In genomic region chr2:71389864-71390263, GRCm38 (mm10) we compare ENCODE assay signal across 8 mouse cellular contexts. TPM values are rescaled to one million over a fixed set of nuclear protein-coding genes. Genes with fewer than 3 reads are reported as not detected.
DNase-seq lines count a peak whose midpoint lies in the region; ATAC-seq lines count a peak whose summit lies in the region.

No protein-coding gene starts in this region.

- H3K27me3 ChIP-seq in neural tube, embryonic 11.5 days (ENCODE audit: control insufficient read depth, insufficient read depth, low read length), result no peaks in the 10 kb centered on the region
- H3K27me3 ChIP-seq in forebrain, embryonic 10.5 days (ENCODE audit: poor library complexity, severe bottlenecking), result no peaks in the 10 kb centered on the region
- H3K27me3 ChIP-seq in liver, embryonic 13.5 days, result no peaks in the 10 kb centered on the region
- no peaks in the 10 kb centered on the region for H3K27me3 ChIP-seq in stomach, embryonic 16.5 days (ENCODE audit: control insufficient read depth, insufficient read depth, low read length)

- DNase-seq in neural tube, embryonic 11.5 days (ENCODE audit: low spot score), result no peak
- DNase-seq in neural tube, embryonic 10.5 days (ENCODE audit: extremely low spot score, low spot score), result no peak
- DNase-seq in forebrain, embryonic 10.5 days (ENCODE audit: extremely low spot score, low spot score), result no peak
- DNase-seq in liver, embryonic 13.5 days, result no peak
- no peak for DNase-seq in gastrocnemius, adult 18-20 months (ENCODE audit: low spot score)
- DNase-seq in testis, postnatal 10 days (ENCODE audit: low spot score), result no peak
- DNase-seq in lung, postnatal 36 days, result no peak

- 0 out of 2 replicates have a peak, but pooled peaks cover 3% of the 10 kb centered on the region for H3K36me3 ChIP-seq in neural tube, embryonic 11.5 days (ENCODE audit: control insufficient read depth, insufficient read depth, low read length)
- peaks cover 48% of the 10 kb centered on the region for H3K36me3 ChIP-seq in forebrain, embryonic 10.5 days (replicated peaks)
- peaks cover 36% of the 10 kb centered on the region for H3K36me3 ChIP-seq in liver, embryonic 13.5 days
- H3K36me3 ChIP-seq in stomach, embryonic 16.5 days (ENCODE audit: control insufficient read depth, insufficient read depth, low read length), result peaks cover 5% of the 10 kb centered on the region; the same call in 1 of the 2 replicates

- no peak overlapping the region for H3K27ac ChIP-seq in neural tube, embryonic 11.5 days (ENCODE audit: low read depth, low read length)
- peak overlapping the region; percentile 94 for H3K27ac ChIP-seq in forebrain, embryonic 10.5 days
- H3K27ac ChIP-seq in liver, embryonic 13.5 days, result peak overlapping the region; percentile 76
- no peak overlapping the region; the same call in 1 of the 2 replicates for H3K27ac ChIP-seq in stomach, embryonic 16.5 days (ENCODE audit: low read length)

- peak overlapping the region; percentile 81 for H3K9ac ChIP-seq in neural tube, embryonic 11.5 days (ENCODE audit: low read length)
- H3K9ac ChIP-seq in liver, embryonic 13.5 days, result peak overlapping the region; percentile 84
- peak overlapping the region; percentile 88 for H3K9ac ChIP-seq in stomach, embryonic 16.5 days (ENCODE audit: low read length)

- ATAC-seq in neural tube, embryonic 11.5 days (ENCODE audit: insufficient read depth, low FRiP score, low TSS enrichment), result no peak
- no peak for ATAC-seq in liver, embryonic 13.5 days (ENCODE audit: low read depth)
- no peak for ATAC-seq in stomach, embryonic 16.5 days (ENCODE audit: insufficient read depth, low FRiP score)

- H3K9me3 ChIP-seq in neural tube, embryonic 11.5 days (ENCODE audit: control insufficient read depth, low read length), result no peaks in the 10 kb centered on the region
- H3K9me3 ChIP-seq in forebrain, embryonic 10.5 days, result no peaks in the 10 kb centered on the region; the same call in 1 of the 2 replicates
- H3K9me3 ChIP-seq in liver, embryonic 13.5 days (replicated peaks), result no peaks in the 10 kb centered on the region
- no peaks in the 10 kb centered on the region for H3K9me3 ChIP-seq in stomach, embryonic 16.5 days (replicated peaks; ENCODE audit: control insufficient read depth, low read length)

- peak overlapping the region; percentile 74 for H3K4me3 ChIP-seq in neural tube, embryonic 11.5 days (ENCODE audit: low read depth, low read length)
- peak overlapping the region; percentile 93 for H3K4me3 ChIP-seq in forebrain, embryonic 10.5 days
- H3K4me3 ChIP-seq in liver, embryonic 13.5 days (replicated peaks), result peak overlapping the region; percentile 83
- H3K4me3 ChIP-seq in stomach, embryonic 16.5 days (replicated peaks; ENCODE audit: low read length), result peak overlapping the region; percentile 94

- H3K4me1 ChIP-seq in neural tube, embryonic 11.5 days (ENCODE audit: control insufficient read depth, insufficient read depth, low read length), result peaks cover 3% of the 10 kb centered on the region; the same call in 1 of the 2 replicates
- H3K4me1 ChIP-seq in forebrain, embryonic 10.5 days, result peaks cover 15% of the 10 kb centered on the region
- peaks cover 18% of the 10 kb centered on the region for H3K4me1 ChIP-seq in liver, embryonic 13.5 days (replicated peaks)
- peaks cover 4% of the 10 kb centered on the region; the same call in 1 of the 2 replicates for H3K4me1 ChIP-seq in stomach, embryonic 16.5 days (ENCODE audit: control insufficient read depth, insufficient read depth, low read length)

- 70% methylated on average over 9 of the region's 9 CpGs for WGBS in neural tube, embryonic 11.5 days
- 71% methylated on average over 9 of the region's 9 CpGs for WGBS in forebrain, embryonic 10.5 days
- 13% methylated on average over 9 of the region's 9 CpGs for WGBS in liver, embryonic 13.5 days (ENCODE audit: insufficient replicate concordance)
- WGBS in stomach, embryonic 16.5 days, result 54% methylated on average over 9 of the region's 9 CpGs

- H3K4me2 ChIP-seq in neural tube, embryonic 11.5 days (ENCODE audit: low read depth), result peak overlapping the region; percentile 76
- peak overlapping the region; percentile 72 for H3K4me2 ChIP-seq in liver, embryonic 13.5 days
- H3K4me2 ChIP-seq in stomach, embryonic 16.5 days (ENCODE audit: low read depth, low read length), result peak overlapping the region; percentile 82

RNA-seq across cellular contexts. Expression of gene Hat1, which starts 1.1 kb away (rescaled TPM):
- polyA plus RNA-seq in neural tube, embryonic 11.5 days (2014; fragmentation: Nextera tagmentation; extraction: Ambion mirVana), result 135 and 138 TPM in 2 replicates
- 256 and 260 TPM in 2 replicates for polyA plus RNA-seq in forebrain, embryonic 10.5 days (2016; fragmentation: Nextera tagmentation; extraction: Ambion mirVana)
- polyA plus RNA-seq in liver, embryonic 13.5 days (2015; fragmentation: Nextera tagmentation; extraction: Ambion mirVana), result 164 and 193 TPM in 2 replicates
- 98.1 and 108 TPM in 2 replicates for polyA plus RNA-seq in stomach, embryonic 16.5 days (2015; fragmentation: Nextera tagmentation; extraction: Ambion mirVana)
- 10 to 100 TPM; 16.7 to 18.4 TPM for total RNA-seq in gastrocnemius, adult 18-20 months (2021)

RNA-seq across cellular contexts. Expression of gene Slc25a12, which starts 22.3 kb away (rescaled TPM):
- polyA plus RNA-seq in neural tube, embryonic 11.5 days (2014; fragmentation: Nextera tagmentation; extraction: Ambion mirVana), result 34.9 and 40.4 TPM in 2 replicates
- polyA plus RNA-seq in forebrain, embryonic 10.5 days (2016; fragmentation: Nextera tagmentation; extraction: Ambion mirVana), result 36.0 TPM in 2 replicates
- 27.7 and 31.6 TPM in 2 replicates for polyA plus RNA-seq in liver, embryonic 13.5 days (2015; fragmentation: Nextera tagmentation; extraction: Ambion mirVana)
- 43.6 TPM in 2 replicates for polyA plus RNA-seq in stomach, embryonic 16.5 days (2015; fragmentation: Nextera tagmentation; extraction: Ambion mirVana)
- 100 to 1,000 TPM; 379 to 427 TPM for total RNA-seq in gastrocnemius, adult 18-20 months (2021)

Comparison
In these comparisons a context has a peak if more than half of its experiments do, and no peak if none do; other contexts are left out.
1. H3K27ac ChIP-seq: peak in forebrain, embryonic 10.5 days (single experiment) and liver, embryonic 13.5 days (single experiment); none in neural tube, embryonic 11.5 days (single experiment) and stomach, embryonic 16.5 days (single experiment).
2. Peak in every context shown above with its lines, with median percentiles within 50 percentile points of each other: H3K4me2 ChIP-seq, H3K4me3 ChIP-seq and H3K9ac ChIP-seq.